Mouse (Mus musculus): ENCODE measurements around the gene Tas1r2. TPM values are rescaled to one million over a fixed set of nuclear protein-coding genes. Genes with fewer than 3 reads are reported as not detected.

Tas1r2 gene
- total RNA-seq, 1 experiment from 2014 or later = 0.12 TPM

- ATAC-seq (ENCODE audit: extremely low read depth, insufficient number of reproducible peaks, low FRiP score, poor library complexity, severe bottlenecking) = 0 out of 2 replicates have a peak, but pooled peaks have one; percentile 29
Observed at GRCm38 (mm10) chr4:139636373-139636772, 17.0 kb upstream of the Tas1r2 start.

- no peak for ATAC-seq (ENCODE audit: extremely low read depth, insufficient number of reproducible peaks, low FRiP score, poor library complexity, severe bottlenecking)
Observed at GRCm38 (mm10) chr4:139637847-139638246, 15.5 kb upstream of the Tas1r2 start.

GRCm38 (mm10) chr4:139638356-139638755 is 15.0 kb upstream of the Tas1r2 start:
- no peak for ATAC-seq (ENCODE audit: extremely low read depth, insufficient number of reproducible peaks, low FRiP score, poor library complexity, severe bottlenecking)

- ATAC-seq (ENCODE audit: extremely low read depth, insufficient number of reproducible peaks, low FRiP score, poor library complexity, severe bottlenecking) = no peak
Observed at GRCm38 (mm10) chr4:139639801-139640200, 13.5 kb upstream of the Tas1r2 start.

GRCm38 (mm10) chr4:139640333-139640732 is 13.0 kb upstream of the Tas1r2 start:
- ATAC-seq (ENCODE audit: extremely low read depth, insufficient number of reproducible peaks, low FRiP score, poor library complexity, severe bottlenecking) = no peak

- ATAC-seq (ENCODE audit: extremely low read depth, insufficient number of reproducible peaks, low FRiP score, poor library complexity, severe bottlenecking) = peak; percentile 10; the same call in 1 of the 2 replicates
Observed at GRCm38 (mm10) chr4:139640775-139641174, 12.6 kb upstream of the Tas1r2 start.

- ATAC-seq (ENCODE audit: extremely low read depth, insufficient number of reproducible peaks, low FRiP score, poor library complexity, severe bottlenecking) = no peak
Observed at GRCm38 (mm10) chr4:139641829-139642425, 11.4 kb upstream of the Tas1r2 start.

- peak; percentile 42; the same call in 1 of the 2 replicates for ATAC-seq (ENCODE audit: extremely low read depth, insufficient number of reproducible peaks, low FRiP score, poor library complexity, severe bottlenecking)
Observed at GRCm38 (mm10) chr4:139643972-139644371, 9.4 kb upstream of the Tas1r2 start.

- ATAC-seq (ENCODE audit: extremely low read depth, insufficient number of reproducible peaks, low FRiP score, poor library complexity, severe bottlenecking) = no peak
Observed at GRCm38 (mm10) chr4:139646916-139647315, 6.4 kb upstream of the Tas1r2 start.

GRCm38 (mm10) chr4:139650086-139650743 is 3.1 kb upstream of the Tas1r2 start:
- ATAC-seq (ENCODE audit: extremely low read depth, insufficient number of reproducible peaks, low FRiP score, poor library complexity, severe bottlenecking) = no peak

- ATAC-seq (ENCODE audit: extremely low read depth, insufficient number of reproducible peaks, low FRiP score, poor library complexity, severe bottlenecking) = no peak
Observed at GRCm38 (mm10) chr4:139650907-139651306, 2.4 kb upstream of the Tas1r2 start.

GRCm38 (mm10) chr4:139661897-139662296 is 8.6 kb downstream of the Tas1r2 start:
- ATAC-seq (ENCODE audit: extremely low read depth, insufficient number of reproducible peaks, low FRiP score, poor library complexity, severe bottlenecking) = no peak

GRCm38 (mm10) chr4:139667632-139668031 is 14.3 kb downstream of the Tas1r2 start:
- ATAC-seq (ENCODE audit: extremely low read depth, insufficient number of reproducible peaks, low FRiP score, poor library complexity, severe bottlenecking) = no peak

GRCm38 (mm10) chr4:139669847-139670246 is 16.5 kb downstream of the Tas1r2 start:
- peak; percentile 58 for ATAC-seq (ENCODE audit: extremely low read depth, insufficient number of reproducible peaks, low FRiP score, poor library complexity, severe bottlenecking)

- ATAC-seq (ENCODE audit: extremely low read depth, insufficient number of reproducible peaks, low FRiP score, poor library complexity, severe bottlenecking) = no peak
Observed at GRCm38 (mm10) chr4:139675696-139676095, 22.4 kb downstream of the Tas1r2 start.

- ATAC-seq (ENCODE audit: extremely low read depth, insufficient number of reproducible peaks, low FRiP score, poor library complexity, severe bottlenecking) = no peak
Observed at GRCm38 (mm10) chr4:139683728-139684638, 30.6 kb downstream of the Tas1r2 start.

GRCm38 (mm10) chr4:139684639-139685017 is 31.3 kb downstream of the Tas1r2 start:
- ATAC-seq (ENCODE audit: extremely low read depth, insufficient number of reproducible peaks, low FRiP score, poor library complexity, severe bottlenecking) = no peak

- no peak for ATAC-seq (ENCODE audit: extremely low read depth, insufficient number of reproducible peaks, low FRiP score, poor library complexity, severe bottlenecking)
Observed at GRCm38 (mm10) chr4:139688058-139688457, 34.7 kb downstream of the Tas1r2 start.

GRCm38 (mm10) chr4:139689627-139690269 is 36.4 kb downstream of the Tas1r2 start:
- no peak for ATAC-seq (ENCODE audit: extremely low read depth, insufficient number of reproducible peaks, low FRiP score, poor library complexity, severe bottlenecking)
